Mouse (Mus musculus): ENCODE results near the gene Cttn.

Cttn gene

GRCm38 (mm10) chr7:144470545-144471059 is at the start of gene Cttn:
Cttn (minus strand) TSS chr7:144471009.
- DNase-seq: peak; percentile 91

GRCm38 (mm10) chr7:144519852-144520251 is 49.0 kb upstream of the Cttn start:
- no peak for DNase-seq

- DNase-seq: no peak
Observed at GRCm38 (mm10) chr7:144516711-144517110, 45.9 kb upstream of the Cttn start.

- no peak for DNase-seq
Observed at GRCm38 (mm10) chr7:144509090-144509489, 38.3 kb upstream of the Cttn start.

GRCm38 (mm10) chr7:144506807-144507206 is 36.0 kb upstream of the Cttn start:
- no peak for DNase-seq

- DNase-seq: no peak
Observed at GRCm38 (mm10) chr7:144503959-144504358, 33.1 kb upstream of the Cttn start.

GRCm38 (mm10) chr7:144492931-144493330 is 22.1 kb upstream of the Cttn start:
- DNase-seq: no peak

GRCm38 (mm10) chr7:144490201-144490873 is 19.5 kb upstream of the Cttn start:
- no peak for DNase-seq

GRCm38 (mm10) chr7:144489067-144489774 is 18.4 kb upstream of the Cttn start:
- DNase-seq: no peak

- no peak for DNase-seq
Observed at GRCm38 (mm10) chr7:144480314-144480713, 9.5 kb upstream of the Cttn start.

- DNase-seq: peak; percentile 79
Observed at GRCm38 (mm10) chr7:144479569-144479968, 8.8 kb upstream of the Cttn start.

GRCm38 (mm10) chr7:144475741-144476140 is 4.9 kb upstream of the Cttn start:
- no peak for DNase-seq

- no peak for DNase-seq
Observed at GRCm38 (mm10) chr7:144473486-144473885, 2.7 kb upstream of the Cttn start.

- DNase-seq: no peak
Observed at GRCm38 (mm10) chr7:144471103-144471502, 294 bp upstream of the Cttn start.

- no peak for DNase-seq
Observed at GRCm38 (mm10) chr7:144469908-144470544, 783 bp downstream of the Cttn start.

GRCm38 (mm10) chr7:144469181-144469641 is 1.6 kb downstream of the Cttn start:
- no peak for DNase-seq

- DNase-seq: no peak
Observed at GRCm38 (mm10) chr7:144468741-144469140, 2.1 kb downstream of the Cttn start.

GRCm38 (mm10) chr7:144462577-144462976 is 8.2 kb downstream of the Cttn start:
- no peak for DNase-seq

- no peak for DNase-seq
Observed at GRCm38 (mm10) chr7:144461246-144461902, 9.4 kb downstream of the Cttn start.

- no peak for DNase-seq
Observed at GRCm38 (mm10) chr7:144458881-144459280, 11.9 kb downstream of the Cttn start.

- no peak for DNase-seq
Observed at GRCm38 (mm10) chr7:144450661-144451060, 20.1 kb downstream of the Cttn start.

- peak; percentile 80 for DNase-seq
Observed at GRCm38 (mm10) chr7:144449637-144450570, 20.9 kb downstream of the Cttn start.
